Mouse (Mus musculus) stomach, embryonic 16.5 days (tissue): ENCODE data around the gene Rhoh. TPM values are rescaled to one million over a fixed set of nuclear protein-coding genes. Genes with fewer than 3 reads are reported as not detected.

Experiments used
- ATAC-seq: fragments of 200-750 bp; cut with Nextera tagmentation; 2 replicates; pipeline ENCODE4 v1.8.0; 2017; ENCODE audit warnings: moderate number of reproducible peaks, moderate TSS enrichment; ENCODE audit not compliant: insufficient read depth, low FRiP score
- H3K27ac ChIP-seq: fragments of 300-500 bp; sonication (generic); 2 replicates; pipeline ENCODE4 v1.5.1; 2014; ENCODE audit warnings: low read length
- H3K27me3 ChIP-seq: fragments of 300-500 bp; sonication (generic); 2 replicates; pipeline ENCODE4 v1.6.1; 2014; ENCODE audit warnings: low read length, control low read depth, mixed read lengths; ENCODE audit not compliant: control insufficient read depth, insufficient read depth
- H3K36me3 ChIP-seq: fragments of 300-500 bp; sonication (generic); 2 replicates; pipeline ENCODE4 v1.6.1; 2014; ENCODE audit warnings: low read length; ENCODE audit not compliant: control insufficient read depth, insufficient read depth
- H3K4me1 ChIP-seq: fragments of 300-500 bp; sonication (generic); 2 replicates; pipeline ENCODE4 v1.6.1; 2014; ENCODE audit warnings: low read length, control low read depth, mixed read lengths; ENCODE audit not compliant: control insufficient read depth, insufficient read depth
- H3K4me2 ChIP-seq: fragments of 300-500 bp; sonication (generic); 2 replicates; pipeline ENCODE4 v1.6.1; 2014; ENCODE audit warnings: low read depth, low read length, mixed read lengths
- H3K4me3 ChIP-seq: fragments of 300-500 bp; sonication (generic); replicated peaks from 2 replicates; pipeline ENCODE4 v1.5.1; 2014; ENCODE audit warnings: mild to moderate bottlenecking, low read length
- H3K9ac ChIP-seq: fragments of 300-500 bp; sonication (generic); 2 replicates; pipeline ENCODE4 v1.6.1; 2014; ENCODE audit warnings: low read length
- H3K9me3 ChIP-seq: fragments of 300-500 bp; sonication (generic); replicated peaks from 2 replicates; pipeline ENCODE4 v1.6.1; 2016; ENCODE audit warnings: low read length, control low read depth; ENCODE audit not compliant: control insufficient read depth
- WGBS: fragments of 180-500 bp; shearing (Covaris S2); extraction: QIAGEN DNeasy Blood & Tissue Kit; methylation state at CpG from one replicate; pipeline ENCODE4 v1.1.7; 2014; 5-methylcytosine and 5-hydroxymethylcytosine counted together
- polyA plus RNA-seq: library from polyadenylated mRNA; unstranded; fragments of >200 nt; fragmentation: Nextera tagmentation; extraction: Ambion mirVana; gene quantifications from 2 replicates; pipeline ENCODE4 v1.2.1, GENCODE M21; 2015

The Rhoh gene
- polyA plus RNA-seq, 1 experiment from 2014 or later = 1.4 TPM

DNA sequence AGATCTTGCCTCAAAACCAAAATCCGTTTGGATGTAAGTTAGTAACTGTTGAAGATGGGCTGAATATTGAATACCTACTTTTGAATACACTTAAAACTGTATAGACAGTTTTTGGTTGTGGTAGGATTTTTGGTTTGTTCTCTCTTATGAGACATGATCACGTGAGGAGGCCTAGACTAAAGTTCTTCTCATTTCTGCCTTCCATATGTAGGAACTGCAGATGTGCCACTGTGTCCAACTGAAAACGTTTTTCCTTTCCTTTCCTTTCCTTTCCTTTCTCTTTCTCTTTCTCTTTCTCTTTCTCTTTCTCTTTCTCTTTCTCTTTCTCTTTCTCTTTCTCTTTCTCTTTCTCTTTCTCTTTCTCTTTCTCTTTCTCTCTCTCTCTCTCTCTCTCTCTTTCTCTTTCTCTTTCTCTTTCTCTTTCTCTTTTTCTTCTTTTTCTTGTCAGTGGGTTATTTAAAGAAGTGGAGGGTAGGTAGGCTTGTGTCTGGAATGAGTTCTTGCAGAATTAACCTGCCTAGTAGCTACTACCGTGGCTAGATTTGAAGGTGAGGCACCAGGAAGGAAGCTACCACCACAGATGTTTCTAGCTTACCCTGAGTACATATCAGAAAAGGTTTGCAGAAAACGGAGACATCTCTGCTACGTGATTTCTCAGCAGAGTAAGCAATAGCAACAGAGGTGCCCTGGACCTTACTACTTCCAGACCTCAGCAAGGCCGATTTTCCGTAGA lies 27.1 kb upstream of the Rhoh start:
- Histone ChIP-seq H3K27ac (no peak overlapping the region), H3K4me2 (no peak overlapping the region), H3K4me1 (no peaks in the 10 kb centered on the region), H3K9ac (no peak overlapping the region), H3K27me3 (no peaks in the 10 kb centered on the region), H3K36me3 (no peaks in the 10 kb centered on the region), H3K9me3 (no peaks in the 10 kb centered on the region), H3K4me3 (no peak overlapping the region)
- no peak for ATAC-seq
- 86% methylated on average over 8 of the region's 8 CpGs for WGBS

DNA sequence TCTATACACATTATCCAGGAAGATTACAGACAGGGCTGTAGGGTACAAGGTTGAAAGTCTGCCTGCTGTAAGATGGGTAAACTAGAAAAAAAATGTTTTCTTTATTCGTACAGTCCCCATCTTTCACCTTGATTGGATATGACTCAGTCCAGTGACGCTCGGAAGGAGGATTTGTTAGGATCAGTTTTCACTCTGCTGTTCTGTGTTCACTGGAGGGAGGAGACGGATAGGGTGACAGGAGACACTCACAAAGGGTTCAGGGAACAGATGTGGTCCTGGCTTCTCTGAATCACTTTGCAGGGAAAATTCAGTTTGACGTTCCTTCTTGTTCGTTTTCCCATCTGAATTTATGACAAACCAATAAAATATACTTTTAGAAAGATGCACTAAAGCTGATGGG lies 23.0 kb upstream of the Rhoh start:
- no peak overlapping the region for H3K4me2 ChIP-seq
- 46% methylated on average over 6 of the region's 6 CpGs for WGBS
- no peak overlapping the region for H3K9ac ChIP-seq
- H3K27ac ChIP-seq = no peak overlapping the region
- no peaks in the 10 kb centered on the region for H3K9me3 ChIP-seq
- H3K27me3 ChIP-seq = no peaks in the 10 kb centered on the region
- H3K4me1 ChIP-seq = no peaks in the 10 kb centered on the region
- no peak for ATAC-seq
- H3K4me3 ChIP-seq = no peak overlapping the region
- H3K36me3 ChIP-seq = no peaks in the 10 kb centered on the region

GRCm38 (mm10) chr5:65842947-65843346 lies 18.1 kb upstream of the Rhoh start:
- H3K4me3 ChIP-seq = no peak overlapping the region
- H3K9me3 ChIP-seq = no peaks in the 10 kb centered on the region
- no peak overlapping the region for H3K4me2 ChIP-seq
- H3K9ac ChIP-seq = no peak overlapping the region
- H3K4me1 ChIP-seq = peaks cover 3% of the 10 kb centered on the region; the same call in 1 of the 2 replicates
- no peaks in the 10 kb centered on the region for H3K36me3 ChIP-seq
- no peak overlapping the region for H3K27ac ChIP-seq
- ATAC-seq = no peak
- no peaks in the 10 kb centered on the region for H3K27me3 ChIP-seq
- WGBS = 93% methylated on average over 7 of the region's 7 CpGs

- no peaks in the 10 kb centered on the region for H3K36me3 ChIP-seq
- 76% methylated on average over 8 of the region's 8 CpGs for WGBS
- peaks cover 3% of the 10 kb centered on the region for H3K4me1 ChIP-seq
- H3K4me2 ChIP-seq = no peak overlapping the region
- H3K27me3 ChIP-seq = no peaks in the 10 kb centered on the region
- H3K27ac ChIP-seq = no peak overlapping the region
- ATAC-seq = no peak
- no peak overlapping the region for H3K9ac ChIP-seq
- H3K9me3 ChIP-seq = no peaks in the 10 kb centered on the region
- no peak overlapping the region for H3K4me3 ChIP-seq
Measured at GRCm38 (mm10) chr5:65846534-65846933, 14.5 kb upstream of the Rhoh start.

DNA sequence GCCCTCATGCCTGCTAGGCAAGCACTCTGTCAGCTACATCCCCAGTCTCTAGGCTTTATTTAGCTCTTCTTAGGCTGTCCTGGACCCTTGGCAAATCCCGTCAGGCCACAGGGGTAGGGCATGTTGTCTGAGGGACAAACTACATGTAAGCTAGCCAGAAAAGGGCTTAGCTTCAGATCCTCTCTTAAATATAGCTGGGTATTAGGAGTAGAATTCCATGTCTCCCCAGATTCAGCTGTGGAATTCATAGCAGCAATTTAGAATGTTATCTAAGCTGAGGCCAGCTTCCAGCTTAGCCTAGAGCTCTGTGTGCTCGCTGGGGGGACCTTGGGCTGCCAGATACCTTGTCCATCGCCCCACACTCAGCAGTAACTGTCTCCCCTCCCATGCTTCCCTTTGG lies 14.1 kb upstream of the Rhoh start:
- WGBS = 53% methylated on average over 3 of the region's 3 CpGs
- Histone ChIP-seq H3K4me1 (peaks cover 3% of the 10 kb centered on the region), H3K27ac (no peak overlapping the region), H3K4me2 (no peak overlapping the region), H3K4me3 (no peak overlapping the region), H3K36me3 (no peaks in the 10 kb centered on the region), H3K27me3 (no peaks in the 10 kb centered on the region), H3K9me3 (no peaks in the 10 kb centered on the region), H3K9ac (no peak overlapping the region)
- no peak for ATAC-seq

- no peak overlapping the region for H3K9ac ChIP-seq
- no peak overlapping the region for H3K4me3 ChIP-seq
- H3K9me3 ChIP-seq = no peaks in the 10 kb centered on the region
- ATAC-seq = no peak
- H3K4me1 ChIP-seq = peaks cover 3% of the 10 kb centered on the region
- no peak overlapping the region for H3K4me2 ChIP-seq
- H3K27ac ChIP-seq = no peak overlapping the region
- 83% methylated on average over 7 of the region's 7 CpGs for WGBS
- H3K36me3 ChIP-seq = no peaks in the 10 kb centered on the region
- no peaks in the 10 kb centered on the region for H3K27me3 ChIP-seq
Measured at GRCm38 (mm10) chr5:65847656-65848055, 13.4 kb upstream of the Rhoh start.

DNA sequence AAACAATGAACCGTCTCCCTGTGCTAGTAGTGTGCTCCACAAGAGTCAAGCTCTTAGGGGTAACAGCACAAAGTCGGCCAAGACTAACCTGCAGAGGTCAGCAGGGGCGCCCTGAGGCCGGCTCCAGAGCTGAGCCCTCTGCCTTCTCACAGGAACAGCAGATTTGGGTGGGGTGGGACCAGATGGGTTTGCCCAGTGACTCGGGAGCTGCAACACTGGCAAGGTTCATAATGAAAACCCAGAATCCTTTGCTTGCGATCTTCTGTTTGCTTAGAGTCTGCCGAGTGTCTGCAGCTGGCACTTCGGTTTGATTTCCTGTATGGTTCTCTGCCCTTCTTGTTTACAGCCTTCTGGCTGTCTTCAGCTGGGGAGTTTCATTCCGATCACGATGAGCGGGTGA lies 10.2 kb upstream of the Rhoh start:
- H3K27ac ChIP-seq = no peak overlapping the region
- H3K27me3 ChIP-seq = no peaks in the 10 kb centered on the region
- H3K4me1 ChIP-seq = peaks cover 3% of the 10 kb centered on the region
- H3K9me3 ChIP-seq = no peaks in the 10 kb centered on the region
- H3K9ac ChIP-seq = no peak overlapping the region
- H3K4me2 ChIP-seq = no peak overlapping the region
- no peaks in the 10 kb centered on the region for H3K36me3 ChIP-seq
- WGBS = 40% methylated on average over 11 of the region's 11 CpGs
- no peak for ATAC-seq
- H3K4me3 ChIP-seq = no peak overlapping the region

DNA sequence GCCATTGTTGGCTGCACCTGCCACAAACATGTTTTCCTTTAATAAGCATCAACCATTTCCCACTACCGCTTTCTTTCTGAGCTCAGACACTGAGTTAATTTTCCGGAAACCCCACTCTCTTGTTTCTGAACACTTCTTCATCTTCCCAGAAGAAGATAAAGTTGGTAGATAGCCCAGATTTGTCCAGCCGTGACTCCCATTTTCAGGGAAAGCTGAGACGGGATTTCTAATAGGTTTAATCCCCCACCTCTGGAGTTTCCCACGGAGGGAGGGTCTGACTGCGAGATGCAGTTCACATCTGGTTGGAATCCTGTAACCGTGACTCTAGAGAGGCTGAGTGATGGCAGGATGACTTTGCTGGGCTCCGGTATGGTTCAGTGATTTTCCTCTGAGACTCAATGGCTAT lies 6.2 kb upstream of the Rhoh start:
- Histone ChIP-seq H3K4me3 (no peak overlapping the region), H3K36me3 (no peaks in the 10 kb centered on the region), H3K4me2 (no peak overlapping the region), H3K27ac (no peak overlapping the region), H3K9me3 (no peaks in the 10 kb centered on the region), H3K4me1 (peaks cover 6% of the 10 kb centered on the region), H3K9ac (no peak overlapping the region), H3K27me3 (no peaks in the 10 kb centered on the region)
- no peak for ATAC-seq
- 66% methylated on average over 8 of the region's 8 CpGs for WGBS

GRCm38 (mm10) chr5:65855571-65855970 lies 5.4 kb upstream of the Rhoh start:
- no peak overlapping the region for H3K4me3 ChIP-seq
- no peak overlapping the region for H3K9ac ChIP-seq
- no peaks in the 10 kb centered on the region for H3K27me3 ChIP-seq
- no peak overlapping the region for H3K4me2 ChIP-seq
- H3K36me3 ChIP-seq = no peaks in the 10 kb centered on the region
- H3K9me3 ChIP-seq = no peaks in the 10 kb centered on the region
- ATAC-seq = no peak
- peaks cover 6% of the 10 kb centered on the region for H3K4me1 ChIP-seq
- H3K27ac ChIP-seq = no peak overlapping the region
- 58% methylated on average over 3 of the region's 3 CpGs for WGBS
